Mouse (Mus musculus) cortical plate, adult 2 months (tissue): ENCODE results near the gene Bloc1s1.
A peak's percentile ranks its signal among the peaks of the same experiment; 100 is the strongest.

Experiments used
- CTCF ChIP-seq: fragments of 200-500 bp; IDR thresholded peaks from 2 replicates; pipeline ENCODE4 v1.5.1; 2011; ENCODE audit warnings: mild to moderate bottlenecking, control low read depth, low read length; ENCODE audit not compliant: insufficient read depth; ENCODE audit errors: extremely low read depth
- POLR2A ChIP-seq: fragments of 200-500 bp; IDR thresholded peaks from 2 replicates; pipeline ENCODE4 v1.6.1; 2011; ENCODE audit warnings: mild to moderate bottlenecking, low read length, control low read depth; ENCODE audit not compliant: insufficient read depth; ENCODE audit errors: extremely low read depth

DNA sequence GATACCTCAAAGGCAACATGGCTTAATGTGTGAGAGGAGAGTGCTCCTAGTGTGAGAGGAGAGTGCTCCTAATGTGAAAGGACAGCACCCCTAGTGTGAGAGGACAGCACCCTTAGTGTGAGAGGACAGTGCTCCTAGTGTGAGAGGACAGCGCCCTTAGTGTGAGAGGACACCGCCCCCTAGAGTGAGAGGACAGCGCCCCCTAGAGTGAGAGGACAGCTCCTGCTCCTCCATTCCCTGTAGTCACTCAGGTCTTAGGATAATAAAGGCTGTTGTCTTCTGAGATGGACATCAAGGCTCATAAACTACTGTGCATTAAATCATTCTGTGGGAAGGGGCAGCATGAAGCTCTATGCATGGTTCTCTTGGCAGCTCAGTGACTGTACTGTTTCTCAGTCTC lies 21.8 kb upstream of the Bloc1s1 start:
- TF ChIP-seq CTCF (peak; percentile 60), POLR2A (no peak)
